Mouse (Mus musculus): ENCODE results near the gene F7. TPM values are rescaled to one million over a fixed set of nuclear protein-coding genes. Genes with fewer than 3 reads are reported as not detected.

Gene F7
- polyA plus RNA-seq, 1 experiment from 2014 or later: not detected

- ChIA-PET CTCF (no interaction called here), POLR2A (no interaction called here)
- no peak for ATAC-seq
- no peak for TF ChIP-seq CTCF (IDR thresholded peaks at IDR 0.05)
- peaks cover 22% of the 10 kb centered on the region for H3K27me3 ChIP-seq
- in situ Hi-C loops (cut with MboI; ENCODE audit: low pct_unique_long_range_greater_than_20kb): no loop called here
- DNase-seq (ENCODE audit: low read depth, low spot score): no peak
Observed at GRCm38 (mm10) chr8:13027615-13028014, 1.8 kb downstream of the F7 start.

GRCm38 (mm10) chr8:13028482-13028881, 2.6 kb downstream of the F7 start:
- POLR2A ChIA-PET: no interaction called here
- TF ChIP-seq CTCF (IDR thresholded peaks at IDR 0.05): no peak
- in situ Hi-C loops (cut with MboI; ENCODE audit: low pct_unique_long_range_greater_than_20kb): no loop called here
- peaks cover 19% of the 10 kb centered on the region for H3K27me3 ChIP-seq
- ATAC-seq (no peak), DNase-seq (ENCODE audit: low read depth, low spot score) (no peak)
- CTCF ChIA-PET: no interaction called here

- H3K27me3 ChIP-seq: peaks cover 37% of the 10 kb centered on the region
- no peak for DNase-seq (ENCODE audit: low read depth, low spot score)
- ATAC-seq: no peak
- CTCF ChIA-PET: no interaction called here
- POLR2A ChIA-PET: no interaction called here
- no peak for TF ChIP-seq CTCF (IDR thresholded peaks at IDR 0.05)
- in situ Hi-C loops (cut with MboI; ENCODE audit: low pct_unique_long_range_greater_than_20kb): no loop called here
Observed at GRCm38 (mm10) chr8:13036346-13036812, 10.5 kb downstream of the F7 start.

GRCm38 (mm10) chr8:13037015-13037414, 11.2 kb downstream of the F7 start, which contains the start of gene F10:
F10 (plus strand) TSS chr8:13037308.
- POLR2A ChIA-PET: no interaction called here
- CTCF ChIA-PET: no interaction called here
- H3K27me3 ChIP-seq: peaks cover 38% of the 10 kb centered on the region
- DNase-seq (ENCODE audit: low read depth, low spot score): no peak
- in situ Hi-C loops (cut with MboI; ENCODE audit: low pct_unique_long_range_greater_than_20kb): no loop called here
- no peak for ATAC-seq
- TF ChIP-seq CTCF (IDR thresholded peaks at IDR 0.05): no peak

GRCm38 (mm10) chr8:13037569-13037968, 11.7 kb downstream of the F7 start:
- POLR2A ChIA-PET: no interaction called here
- no peak for DNase-seq (ENCODE audit: low read depth, low spot score)
- no peak for TF ChIP-seq CTCF (IDR thresholded peaks at IDR 0.05)
- in situ Hi-C loops (cut with MboI; ENCODE audit: low pct_unique_long_range_greater_than_20kb): no loop called here
- H3K27me3 ChIP-seq: peaks cover 43% of the 10 kb centered on the region
- ATAC-seq: no peak
- CTCF ChIA-PET: no interaction called here

- ATAC-seq: no peak
- no peak for TF ChIP-seq CTCF (IDR thresholded peaks at IDR 0.05)
- H3K27me3 ChIP-seq: peaks cover 54% of the 10 kb centered on the region
- ChIA-PET CTCF (no interaction called here), POLR2A (no interaction called here)
- in situ Hi-C loops (cut with MboI; ENCODE audit: low pct_unique_long_range_greater_than_20kb): no loop called here
- DNase-seq (ENCODE audit: low read depth, low spot score): no peak
Observed at GRCm38 (mm10) chr8:13039054-13039453, 13.2 kb downstream of the F7 start.

- DNase-seq (ENCODE audit: low read depth, low spot score) (no peak), ATAC-seq (no peak)
- H3K27me3 ChIP-seq: peaks cover 62% of the 10 kb centered on the region
- TF ChIP-seq CTCF (IDR thresholded peaks at IDR 0.05): no peak
- in situ Hi-C loops (cut with MboI; ENCODE audit: low pct_unique_long_range_greater_than_20kb): no loop called here
- POLR2A ChIA-PET: no interaction called here
- CTCF ChIA-PET: no interaction called here
Observed at GRCm38 (mm10) chr8:13041459-13041858, 15.6 kb downstream of the F7 start.

- DNase-seq (ENCODE audit: low read depth, low spot score) (no peak), ATAC-seq (no peak)
- in situ Hi-C loops (cut with MboI; ENCODE audit: low pct_unique_long_range_greater_than_20kb): no loop called here
- CTCF ChIA-PET: no interaction called here
- TF ChIP-seq CTCF (IDR thresholded peaks at IDR 0.05): no peak
- peaks cover 62% of the 10 kb centered on the region for H3K27me3 ChIP-seq
- POLR2A ChIA-PET: no interaction called here
Observed at GRCm38 (mm10) chr8:13047652-13048051, 21.8 kb downstream of the F7 start.

GRCm38 (mm10) chr8:13050550-13050949, 24.7 kb downstream of the F7 start:
- no peak for TF ChIP-seq CTCF (IDR thresholded peaks at IDR 0.05)
- H3K27me3 ChIP-seq: peaks cover 48% of the 10 kb centered on the region
- ATAC-seq: no peak
- DNase-seq (ENCODE audit: low read depth, low spot score): no peak
- ChIA-PET POLR2A (no interaction called here), CTCF (no interaction called here)
- in situ Hi-C loops (cut with MboI; ENCODE audit: low pct_unique_long_range_greater_than_20kb): no loop called here

- no peak for ATAC-seq
- peaks cover 24% of the 10 kb centered on the region for H3K27me3 ChIP-seq
- no peak for TF ChIP-seq CTCF (IDR thresholded peaks at IDR 0.05)
- ChIA-PET POLR2A (no interaction called here), CTCF (no interaction called here)
- DNase-seq (ENCODE audit: low read depth, low spot score): no peak
- in situ Hi-C loops (cut with MboI; ENCODE audit: low pct_unique_long_range_greater_than_20kb): no loop called here
Observed at GRCm38 (mm10) chr8:13057351-13057750, 31.5 kb downstream of the F7 start.

- TF ChIP-seq CTCF (IDR thresholded peaks at IDR 0.05): no peak
- ChIA-PET POLR2A (no interaction called here), CTCF (no interaction called here)
- DNase-seq (ENCODE audit: low read depth, low spot score) (no peak), ATAC-seq (no peak)
- peaks cover 37% of the 10 kb centered on the region for H3K27me3 ChIP-seq
- in situ Hi-C loops (cut with MboI; ENCODE audit: low pct_unique_long_range_greater_than_20kb): no loop called here
Observed at GRCm38 (mm10) chr8:13060441-13061150, 34.8 kb downstream of the F7 start, which contains the start of gene Proz. Proz (plus strand) TSS chr8:13060914.

GRCm38 (mm10) chr8:13063112-13063511, 37.3 kb downstream of the F7 start:
- H3K27me3 ChIP-seq: peaks cover 36% of the 10 kb centered on the region
- DNase-seq (ENCODE audit: low read depth, low spot score) (no peak), ATAC-seq (no peak)
- ChIA-PET POLR2A (no interaction called here), CTCF (no interaction called here)
- no peak for TF ChIP-seq CTCF (IDR thresholded peaks at IDR 0.05)
- in situ Hi-C loops (cut with MboI; ENCODE audit: low pct_unique_long_range_greater_than_20kb): no loop called here

Measured in Patski (cell line).